Mouse (Mus musculus) retina, embryonic 14.5 days (tissue): ENCODE data around the gene Mcf2l.

Experiments used
- DNase-seq: peaks from one replicate; pipeline ENCODE4 v3.0.0-alpha.2; 2015; ENCODE audit warnings: low spot score

Mcf2l gene

DNA sequence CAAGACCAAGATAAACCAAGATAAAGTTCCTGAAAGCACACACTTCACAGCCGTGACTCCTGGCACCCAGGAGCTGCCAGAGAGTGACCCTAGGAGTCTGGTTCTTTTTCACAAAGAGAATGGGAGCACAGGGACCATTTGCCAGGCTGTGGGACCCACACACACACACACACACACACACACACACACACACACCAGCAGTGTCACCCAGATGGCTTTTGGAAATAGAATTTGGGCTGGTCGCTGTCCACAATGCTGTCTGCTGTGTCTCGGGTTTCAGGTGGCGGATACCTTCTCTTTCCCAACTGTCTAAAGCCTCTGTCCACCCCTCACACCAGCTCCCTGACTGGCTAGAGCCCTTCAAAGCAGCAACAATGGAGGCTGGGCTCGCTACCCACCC, 120.9 kb downstream of the Mcf2l start:
- DNase-seq = no peak

DNA sequence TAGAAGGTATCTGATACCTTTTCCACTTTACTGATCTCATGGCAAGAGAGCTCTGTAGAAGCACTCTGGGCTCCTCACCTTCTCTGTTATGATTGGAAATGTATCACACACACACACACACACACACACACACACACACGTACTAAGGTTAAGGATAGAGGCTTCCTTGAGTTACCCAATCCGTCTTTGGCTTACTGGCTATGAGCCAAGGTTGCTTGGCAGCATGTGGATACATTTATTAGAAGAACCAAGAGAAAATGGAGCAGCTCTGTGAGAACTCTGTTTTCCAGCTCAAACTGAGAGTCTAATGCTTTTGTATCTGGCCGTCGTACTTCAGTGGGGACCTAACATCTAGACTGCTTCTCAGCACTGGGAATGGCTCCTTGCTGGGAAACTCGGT, 121.9 kb downstream of the Mcf2l start:
- no peak for DNase-seq

DNA sequence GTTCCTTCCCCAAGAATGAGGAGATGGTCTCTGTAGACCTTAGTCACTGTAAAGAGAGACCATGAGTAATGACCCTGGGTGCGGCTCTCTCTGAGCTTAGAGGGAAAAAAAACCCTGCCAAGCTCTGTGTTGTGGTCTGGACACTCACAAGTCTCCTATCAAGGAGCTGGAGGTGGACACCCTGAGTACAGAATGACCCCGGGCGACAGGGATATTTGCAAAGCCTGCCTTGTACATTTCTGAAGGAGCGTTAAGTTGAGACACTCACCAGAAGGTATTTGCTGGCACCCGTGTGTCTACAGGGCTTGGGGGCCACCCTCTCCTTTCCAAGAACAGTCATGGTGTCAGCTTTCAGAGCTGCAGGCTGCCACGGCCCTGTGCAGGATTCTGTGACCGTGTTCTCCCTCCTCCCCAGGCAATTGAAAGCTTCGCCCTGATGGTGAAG, 123.2 kb downstream of the Mcf2l start:
- DNase-seq = no peak

DNA sequence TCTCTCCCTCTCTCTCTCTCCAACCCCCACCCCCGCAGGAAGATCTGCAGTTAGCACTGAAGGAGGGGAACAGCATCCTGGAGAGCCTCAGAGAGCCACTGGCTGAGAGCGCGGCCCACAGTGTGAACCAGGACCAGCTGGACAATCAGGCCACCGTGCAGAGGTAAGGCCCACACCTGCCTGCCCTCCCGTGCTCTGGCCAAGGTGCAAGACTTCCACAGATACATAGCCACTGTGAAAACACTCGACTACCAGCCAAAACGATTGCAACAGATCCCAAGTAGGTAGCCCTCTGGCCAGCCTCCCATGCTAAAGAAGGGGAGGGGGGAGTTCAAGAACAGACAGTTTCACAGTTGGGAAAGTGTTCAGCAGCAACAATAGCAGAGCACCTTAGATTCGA, 124.7 kb downstream of the Mcf2l start:
- no peak for DNase-seq

DNA sequence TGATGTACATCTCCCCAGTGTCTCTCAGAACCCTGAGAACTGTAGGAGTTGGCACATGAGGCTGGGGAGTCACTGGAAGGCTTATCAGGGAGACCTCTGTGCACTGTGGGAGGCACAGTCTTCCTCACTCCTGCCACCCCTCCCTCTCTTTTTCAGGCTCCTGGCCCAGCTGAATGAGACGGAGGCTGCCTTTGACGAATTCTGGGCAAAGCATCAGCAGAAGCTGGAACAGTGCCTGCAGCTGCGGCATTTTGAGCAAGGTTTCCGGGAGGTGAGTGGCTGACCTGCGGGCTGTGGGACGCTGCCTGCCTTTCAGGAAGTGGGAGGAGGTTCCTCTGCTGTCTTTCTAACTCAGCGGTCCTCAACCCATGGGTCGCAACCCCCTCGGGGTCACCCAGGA, 126.2 kb downstream of the Mcf2l start:
- no peak for DNase-seq

DNA sequence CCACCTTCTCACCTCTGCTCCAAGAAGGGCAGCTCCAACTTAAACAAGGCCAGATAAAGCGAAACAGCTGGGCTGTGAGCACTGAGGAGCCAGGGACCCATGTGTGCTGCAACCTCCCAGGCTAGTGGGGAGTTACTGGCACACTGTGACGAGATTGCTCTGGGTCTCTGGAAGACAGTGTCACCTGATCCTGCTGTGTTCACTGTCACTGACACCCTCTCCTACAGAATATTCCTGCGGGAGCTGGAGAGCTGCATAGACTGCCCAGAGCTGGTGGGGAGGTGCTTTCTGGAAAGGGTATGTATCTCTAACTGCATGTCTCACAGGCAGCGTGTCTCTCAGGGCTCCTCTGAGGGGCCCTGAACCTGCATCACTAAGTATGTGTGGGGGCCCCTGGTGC, 133.9 kb downstream of the Mcf2l start:
- DNase-seq = no peak

DNA sequence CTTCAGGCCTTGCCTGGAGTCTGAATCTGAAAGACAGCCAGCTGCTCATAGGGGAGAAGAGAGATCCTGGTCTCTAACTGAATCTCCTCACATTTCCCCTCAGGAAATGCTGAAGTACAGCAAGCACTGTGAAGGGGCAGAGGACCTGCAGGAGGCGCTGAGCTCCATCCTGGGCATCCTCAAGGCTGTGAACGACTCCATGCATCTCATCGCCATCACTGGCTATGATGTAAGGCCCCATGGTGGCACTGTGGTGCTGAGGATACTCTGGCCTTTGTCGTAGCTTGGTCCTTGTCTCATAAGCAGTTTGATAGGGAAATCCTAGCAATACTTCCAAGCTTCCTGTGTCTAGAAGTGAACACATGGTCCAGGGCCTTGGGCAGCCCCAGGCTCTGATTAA, 136.7 kb downstream of the Mcf2l start:
- DNase-seq = no peak

DNA sequence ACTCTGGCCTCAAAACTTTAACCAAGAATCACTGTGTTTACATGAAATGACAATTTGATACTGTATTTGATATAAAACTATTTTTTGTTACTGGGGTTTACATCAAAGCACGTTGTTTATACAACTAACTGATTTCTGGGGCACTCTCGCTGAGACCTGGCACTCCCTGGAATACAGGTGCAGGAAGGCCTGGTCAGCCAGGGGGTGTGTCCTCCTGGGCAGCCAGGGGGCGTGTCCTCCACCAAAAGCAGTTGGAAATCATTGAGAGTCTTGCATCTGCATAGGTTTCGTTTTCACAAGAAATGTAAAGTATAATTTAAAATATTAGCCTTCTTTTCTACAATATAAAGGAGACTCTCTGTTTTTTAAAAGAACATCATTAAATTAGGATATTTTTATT, 146.0 kb downstream of the Mcf2l start:
- DNase-seq = no peak

DNA sequence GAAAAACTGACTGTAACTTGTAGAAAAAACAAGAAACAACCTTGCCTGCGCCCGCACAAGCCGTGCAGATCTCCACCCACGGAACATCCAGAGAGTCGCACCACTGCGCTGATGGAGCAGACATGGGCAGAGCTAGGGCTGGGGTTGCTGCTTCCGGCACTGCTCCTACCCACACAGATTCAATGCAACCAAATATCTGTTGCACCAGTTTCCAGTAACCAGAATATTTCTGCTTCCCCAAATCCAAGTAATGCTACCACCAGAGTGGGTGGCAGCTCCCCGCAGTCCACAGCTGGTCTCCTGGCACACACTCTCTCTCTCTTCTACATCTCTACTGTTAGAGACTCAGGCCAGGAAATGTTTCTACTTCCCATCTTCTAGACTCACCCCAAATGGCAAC, 148.2 kb downstream of the Mcf2l start:
- DNase-seq = no peak

DNA sequence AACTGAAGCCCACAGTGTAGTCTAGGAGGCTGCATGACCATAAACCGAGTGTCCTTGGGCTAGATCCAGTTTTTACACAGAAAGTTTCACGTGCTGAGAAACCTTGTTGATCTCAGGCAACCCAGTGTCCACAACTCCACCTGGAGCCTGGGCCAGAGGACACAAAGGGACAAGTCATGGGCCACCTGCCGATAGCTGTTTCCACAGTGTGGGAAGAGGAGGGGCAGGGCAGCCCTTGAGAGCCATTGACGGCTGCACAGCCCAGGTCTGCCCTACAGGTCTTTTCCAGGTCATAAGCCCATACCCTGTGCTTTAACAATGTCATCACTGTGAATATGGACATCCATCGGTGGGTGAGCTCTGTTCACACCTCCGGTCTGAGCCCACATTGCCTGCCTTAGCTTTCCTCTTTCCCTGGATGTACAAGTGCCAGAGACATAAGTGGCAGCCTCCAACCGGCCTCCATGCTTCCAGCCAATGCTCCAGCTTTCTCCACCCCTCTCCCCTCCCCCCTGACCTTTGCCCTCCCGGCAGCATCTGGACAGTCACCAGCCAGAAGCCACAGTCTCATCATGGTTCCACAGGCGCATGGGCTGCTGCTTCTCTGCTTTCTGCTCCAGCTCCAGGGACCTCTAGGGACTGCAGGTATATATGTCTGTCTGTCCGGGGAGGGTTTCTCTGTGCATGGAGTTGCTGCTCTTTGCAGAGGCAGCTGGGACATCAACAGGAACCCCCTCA, 152.1 kb downstream of the Mcf2l start, which contains the start of gene F7:
Gene F7, plus strand, starts transcription at position 548 of the 738 bp plus-strand sequence.
- DNase-seq = no peak

DNA sequence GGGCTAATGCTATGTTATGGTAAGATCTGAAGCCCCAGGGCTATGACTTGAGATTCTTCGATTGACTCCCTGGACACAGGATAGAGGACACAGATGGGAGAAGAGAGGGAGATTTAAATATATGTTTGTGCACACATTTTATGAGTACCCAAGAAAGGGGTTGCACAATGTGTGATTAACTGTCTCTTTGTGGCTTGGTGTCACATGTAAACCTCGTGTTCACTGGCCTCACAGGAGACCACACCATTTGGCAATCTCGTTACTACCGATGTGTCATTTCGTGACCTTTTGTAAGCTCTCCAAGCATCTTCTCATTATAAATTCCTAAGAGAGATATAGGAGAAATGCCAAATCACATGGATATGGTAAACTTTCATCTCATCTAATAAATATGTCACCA, 154.0 kb downstream of the Mcf2l start:
- DNase-seq = no peak

DNA sequence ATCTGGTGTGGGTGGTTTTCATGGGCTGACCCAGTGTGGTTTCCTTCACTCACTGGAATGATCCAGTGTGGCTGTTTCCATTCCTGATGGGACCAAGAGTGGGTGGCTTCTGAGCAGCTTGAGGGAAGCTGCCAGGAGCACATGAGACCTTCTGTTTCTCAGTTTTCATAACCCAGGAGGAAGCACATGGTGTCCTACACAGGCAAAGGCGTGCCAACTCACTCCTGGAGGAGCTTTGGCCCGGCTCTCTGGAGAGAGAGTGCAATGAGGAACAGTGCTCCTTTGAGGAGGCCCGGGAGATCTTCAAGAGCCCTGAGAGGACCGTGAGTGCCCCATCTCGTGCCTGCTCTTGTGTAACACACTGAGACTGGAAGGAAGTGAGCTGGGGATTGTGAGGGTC, 154.9 kb downstream of the Mcf2l start:
- DNase-seq = no peak

DNA sequence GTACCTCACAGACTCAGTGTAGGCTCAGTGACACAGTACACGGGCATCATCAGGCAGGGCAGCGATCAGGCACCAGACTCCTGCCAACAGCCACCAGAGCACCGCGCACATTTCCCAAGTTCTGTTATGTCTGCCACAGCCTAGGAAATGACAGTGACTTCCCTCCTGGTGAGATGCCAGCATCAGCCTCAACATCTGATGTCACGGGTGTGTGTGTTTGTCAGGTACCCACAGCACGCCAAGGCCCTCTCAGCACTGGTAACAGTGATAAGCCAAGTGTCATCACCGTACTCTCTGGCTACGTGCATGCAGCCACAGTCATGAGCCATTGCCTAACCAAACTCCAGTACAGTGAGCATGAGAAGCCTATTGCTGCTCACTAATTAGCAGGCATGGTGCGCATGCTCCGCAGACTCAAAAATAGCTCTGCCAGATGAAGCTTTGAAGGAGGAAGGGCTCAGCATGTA, 162.8 kb downstream of the Mcf2l start:
- no peak for DNase-seq

DNA sequence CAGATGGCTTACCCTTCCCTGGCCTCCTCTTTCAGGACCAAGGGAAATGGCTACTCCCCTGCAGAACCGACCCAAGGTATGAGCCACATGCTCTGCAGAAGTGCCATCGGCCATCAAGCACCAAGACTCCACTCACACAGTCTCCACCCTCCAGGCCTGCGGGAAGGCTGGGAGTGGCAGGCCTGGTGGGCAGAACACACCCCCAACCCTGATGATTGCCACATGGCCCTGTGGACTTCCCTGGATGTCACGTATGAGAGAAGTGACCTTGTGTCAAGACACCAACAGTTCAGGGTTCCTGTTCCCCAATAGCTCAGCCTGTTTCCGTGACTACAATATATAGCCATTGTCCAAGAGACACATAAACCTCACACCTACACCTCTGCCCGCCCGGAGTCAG, 163.4 kb downstream of the Mcf2l start, which contains the start of gene F10:
Gene F10, plus strand, starts transcription at position 294 of the 400 bp plus-strand sequence.
- DNase-seq = no peak

DNA sequence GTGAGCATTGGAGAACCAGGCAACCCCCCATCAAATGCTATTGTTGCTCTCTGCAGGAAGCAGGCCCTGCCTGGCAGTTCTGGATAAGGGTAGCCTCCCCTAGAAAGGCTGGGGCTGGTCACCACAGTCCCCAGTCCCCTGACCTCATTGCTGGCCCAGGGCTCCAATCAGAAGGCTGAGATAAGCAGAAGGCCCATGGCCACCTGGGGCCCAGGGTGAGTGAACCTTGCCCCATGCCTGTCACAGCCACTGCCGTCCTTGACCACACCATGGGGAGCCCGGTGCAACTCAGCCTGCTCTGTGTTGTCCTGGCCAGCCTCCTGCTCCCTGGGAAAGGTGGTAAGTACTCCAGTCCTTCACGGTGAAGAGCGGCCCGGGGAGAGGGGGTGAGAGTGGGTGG, 164.0 kb downstream of the Mcf2l start:
- peak; percentile 27 for DNase-seq

DNA sequence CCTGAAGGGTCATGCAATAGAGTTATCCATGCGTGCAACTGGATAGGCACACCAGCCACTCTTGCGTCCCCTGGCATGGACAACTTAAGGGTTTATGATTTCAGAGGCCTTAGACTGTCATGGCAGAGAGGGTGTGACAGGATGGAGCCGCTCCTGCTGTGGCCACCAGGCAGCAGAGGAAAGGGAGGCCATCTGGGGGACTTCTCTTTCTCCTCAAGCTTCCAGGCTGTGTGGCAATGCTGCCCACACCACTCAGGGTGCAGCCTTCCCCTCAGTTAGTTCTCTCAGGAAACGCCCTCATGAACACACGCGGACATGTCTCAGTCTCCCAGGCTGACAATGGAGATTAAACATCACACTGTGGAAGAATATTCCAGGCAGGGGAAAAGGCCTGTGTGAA, 165.4 kb downstream of the Mcf2l start:
- DNase-seq = no peak

DNA sequence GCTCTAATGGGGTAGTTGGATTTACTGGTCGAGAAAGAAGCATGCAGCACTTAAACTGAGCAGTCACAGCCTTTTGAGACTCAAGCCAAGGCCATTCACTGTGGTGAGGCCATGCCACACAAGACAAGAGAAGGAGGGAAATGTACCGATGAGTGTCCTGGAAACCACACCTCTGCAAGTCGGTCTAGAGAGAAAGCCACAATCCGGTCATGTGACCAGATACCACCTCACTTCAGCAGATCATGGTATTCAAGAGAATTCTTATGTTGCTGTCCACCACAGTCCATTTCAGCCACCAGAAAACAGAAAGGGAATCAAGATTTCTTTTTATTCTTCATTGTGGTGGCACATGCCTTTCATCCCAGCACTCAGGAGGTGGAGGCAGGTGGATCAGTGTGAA, 167.9 kb downstream of the Mcf2l start:
- DNase-seq = no peak

DNA sequence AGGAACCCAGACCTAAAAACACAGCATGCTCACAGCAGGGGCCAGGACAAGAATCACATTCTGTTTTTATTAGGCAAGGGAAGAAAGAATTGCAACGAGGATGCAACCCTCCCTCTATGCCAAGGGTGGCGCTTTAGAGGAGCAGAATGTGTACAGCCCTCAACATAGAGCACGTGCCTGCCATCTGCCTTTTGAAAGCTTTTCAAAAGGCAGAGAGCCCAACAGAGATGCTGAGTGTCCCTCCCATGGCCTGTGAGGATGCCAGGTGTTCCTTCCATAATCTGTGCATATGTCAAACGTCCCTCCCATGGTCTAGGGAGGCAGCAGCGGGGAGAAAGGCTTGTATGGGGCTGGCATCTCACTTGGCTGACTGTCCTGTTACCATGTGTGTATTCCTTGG, 174.0 kb downstream of the Mcf2l start:
- DNase-seq = no peak

DNA sequence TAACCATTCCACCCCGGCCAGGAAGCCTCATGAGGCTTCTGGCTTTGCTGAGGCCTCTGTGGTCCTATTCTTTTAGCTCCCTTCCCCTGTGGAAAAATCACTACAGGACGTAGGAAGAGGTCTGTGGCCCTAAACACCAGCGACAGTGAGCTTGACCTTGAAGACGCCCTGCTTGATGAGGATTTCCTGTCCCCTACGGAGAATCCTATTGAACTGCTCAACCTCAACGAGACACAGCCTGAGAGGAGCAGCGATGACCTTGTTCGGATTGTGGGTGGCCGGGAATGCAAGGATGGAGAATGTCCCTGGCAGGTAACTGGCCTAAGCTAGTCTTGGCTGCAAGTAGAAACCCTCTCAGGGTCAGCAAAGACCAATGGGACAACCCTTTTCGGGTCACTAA, 176.9 kb downstream of the Mcf2l start:
- no peak for DNase-seq

DNA sequence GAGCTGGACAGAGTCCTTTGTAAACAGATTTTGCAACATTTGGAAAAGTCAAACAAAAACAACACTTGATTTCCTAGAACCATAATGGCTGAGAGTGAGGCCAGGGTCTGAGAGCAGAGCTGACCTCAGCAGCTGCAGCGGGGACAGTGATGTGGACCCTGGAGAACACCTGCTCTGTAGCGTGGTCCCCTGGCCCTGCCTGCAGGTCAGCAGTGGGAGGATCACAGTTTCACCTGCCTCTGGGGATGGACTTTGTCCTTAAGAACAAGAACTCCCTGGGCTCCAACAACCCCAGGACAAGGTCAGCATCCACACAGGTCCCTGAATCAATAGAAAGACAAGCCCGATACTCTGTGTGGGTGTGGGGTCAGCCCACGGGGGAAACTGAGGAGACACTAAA, 183.7 kb downstream of the Mcf2l start:
- no peak for DNase-seq

DNA sequence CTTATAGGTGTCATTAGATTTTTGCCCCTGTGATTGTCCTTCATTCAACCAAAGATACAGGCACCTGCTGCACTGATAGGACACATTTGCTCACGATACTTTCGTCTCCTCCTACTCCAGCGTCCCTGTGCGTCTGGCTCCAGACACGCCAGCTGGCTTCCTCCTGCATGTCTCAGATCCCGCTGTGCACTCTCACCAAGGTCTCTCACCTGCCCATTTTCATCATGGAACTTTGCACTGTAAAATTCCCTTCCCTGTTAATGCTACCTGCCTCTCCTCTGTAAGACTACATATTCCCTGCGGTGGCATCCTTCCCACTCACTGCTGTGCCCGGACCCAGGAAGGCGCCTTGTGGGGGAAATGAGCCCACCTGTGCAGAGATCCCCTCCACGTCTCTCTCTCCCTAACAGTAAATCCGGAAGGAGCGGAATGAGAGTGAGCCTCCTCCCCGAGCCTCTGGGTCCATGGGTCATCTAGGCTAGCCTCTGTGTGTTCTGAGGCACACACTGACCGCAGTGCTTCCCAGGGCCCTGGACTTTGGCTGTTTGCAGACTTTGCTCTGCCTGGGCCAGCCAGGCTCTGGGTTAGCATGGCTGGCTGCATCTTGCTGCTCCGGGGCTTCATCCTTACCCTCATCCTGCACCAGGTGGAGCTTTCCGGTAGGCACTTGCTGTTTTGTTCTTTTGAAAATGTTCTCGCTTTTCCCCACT, 187.0 kb downstream of the Mcf2l start, which contains the start of gene Proz:
Gene Proz, plus strand, starts transcription at position 474 of the 710 bp plus-strand sequence.
- no peak for DNase-seq

DNA sequence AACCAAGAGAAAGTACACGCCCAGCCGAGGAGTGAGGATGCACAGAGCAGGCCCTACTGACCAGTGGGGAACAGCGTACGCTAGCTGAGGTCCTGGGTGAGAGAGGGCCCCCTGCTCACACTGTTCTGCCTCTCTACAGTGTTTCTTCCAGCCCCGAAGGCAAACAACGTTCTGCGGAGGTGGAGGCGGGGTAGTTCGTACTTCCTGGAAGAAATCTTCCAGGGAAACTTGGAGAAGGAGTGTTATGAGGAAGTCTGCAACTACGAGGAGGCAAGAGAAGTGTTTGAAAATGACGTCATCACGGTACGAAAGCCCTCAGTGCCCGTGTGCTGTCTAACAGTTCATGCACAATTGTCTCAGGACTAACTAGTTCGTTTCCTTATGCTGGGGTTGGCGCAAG, 189.5 kb downstream of the Mcf2l start:
- DNase-seq = no peak
